Mouse (Mus musculus): ENCODE data around the gene Gm49325. TPM values are rescaled to one million over a fixed set of nuclear protein-coding genes. Genes with fewer than 3 reads are reported as not detected.

Gm49325 gene
- polyA plus RNA-seq, 1 experiment from 2014 or later, result not detected

DNA sequence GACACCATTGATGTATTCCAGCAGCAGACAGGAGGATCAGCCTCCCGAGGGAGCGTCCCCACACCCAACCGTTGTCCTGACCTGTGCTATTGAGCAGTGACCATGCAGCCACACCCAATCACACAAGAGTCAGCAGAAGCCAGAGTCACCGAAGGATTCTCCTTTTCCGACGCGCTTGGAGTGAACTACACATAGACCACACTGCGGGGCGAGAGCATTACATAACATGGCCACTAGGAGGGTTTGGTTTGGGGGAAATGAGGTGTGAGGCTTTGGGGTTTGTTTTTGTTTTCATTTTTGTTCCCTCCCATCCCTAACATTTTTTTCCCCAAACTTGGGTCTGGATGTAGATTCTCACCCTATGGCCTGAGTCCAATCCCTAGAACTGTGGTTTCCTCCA, 10.2 kb downstream of the Gm49325 start:
- no peak for ATAC-seq

GRCm38 (mm10) chr10:77616926-77617325, 10.9 kb downstream of the Gm49325 start:
- Histone ChIP-seq H3K27me3 (replicated peaks; ENCODE audit: control insufficient read depth, insufficient read depth, low read length) (no peaks in the 10 kb centered on the region), H3K9ac (ENCODE audit: low read depth, low read length) (no peak overlapping the region), H3K36me3 (ENCODE audit: control insufficient read depth, insufficient read depth, low read length) (peaks cover 37% of the 10 kb centered on the region), H3K4me3 (ENCODE audit: low read length) (no peak overlapping the region), H3K9me3 (ENCODE audit: control insufficient read depth, low read length) (no peaks in the 10 kb centered on the region), H3K4me1 (ENCODE audit: control insufficient read depth, insufficient read depth, low read depth, low read length) (peaks cover 4% of the 10 kb centered on the region; the same call in 1 of the 2 replicates), H3K27ac (ENCODE audit: low read depth, low read length) (no peak overlapping the region), H3K4me2 (ENCODE audit: low read length) (no peak overlapping the region)
- 96% methylated on average over 7 of the region's 7 CpGs for WGBS
- no peak for ATAC-seq

More for the DNA sequence above, 10.2 kb downstream of the Gm49325 start:
- 94% methylated on average over 9 of the region's 9 CpGs for WGBS
- H3K36me3 ChIP-seq (ENCODE audit: control insufficient read depth, insufficient read depth, low read length), result peaks cover 40% of the 10 kb centered on the region
- H3K9ac ChIP-seq (ENCODE audit: low read depth, low read length), result no peak overlapping the region
- H3K27me3 ChIP-seq (replicated peaks; ENCODE audit: control insufficient read depth, insufficient read depth, low read length), result no peaks in the 10 kb centered on the region
- H3K4me2 ChIP-seq (ENCODE audit: low read length), result no peak overlapping the region
- H3K4me1 ChIP-seq (ENCODE audit: control insufficient read depth, insufficient read depth, low read depth, low read length), result no peaks in the 10 kb centered on the region
- H3K27ac ChIP-seq (ENCODE audit: low read depth, low read length), result no peak overlapping the region
- H3K4me3 ChIP-seq (ENCODE audit: low read length), result no peak overlapping the region
- no peaks in the 10 kb centered on the region for H3K9me3 ChIP-seq (ENCODE audit: control insufficient read depth, low read length)

DNA sequence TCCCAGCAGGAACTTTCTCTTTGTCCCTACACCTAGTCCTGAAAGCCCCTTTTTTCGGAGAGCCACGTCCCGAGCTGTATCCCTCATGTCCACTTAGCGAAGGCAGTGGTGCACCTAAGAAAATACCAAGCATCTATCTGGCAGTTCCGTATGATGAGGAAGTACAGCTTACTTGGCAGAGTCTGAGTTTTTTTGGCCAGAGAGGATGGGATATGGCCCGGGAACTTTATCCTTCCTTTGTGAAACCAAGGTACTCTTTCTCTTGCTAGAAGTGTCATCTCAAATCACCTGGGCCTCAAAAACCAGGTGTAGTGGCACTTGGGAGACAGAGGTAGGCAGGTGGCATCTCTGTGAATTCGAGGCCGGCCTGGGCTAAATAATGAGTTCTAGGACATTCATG, 15.5 kb downstream of the Gm49325 start:
- Histone ChIP-seq H3K4me2 (ENCODE audit: low read length) (peak overlapping the region; percentile 79), H3K36me3 (ENCODE audit: control insufficient read depth, insufficient read depth, low read length) (peaks cover 18% of the 10 kb centered on the region), H3K27ac (ENCODE audit: low read depth, low read length) (peak overlapping the region; percentile 89), H3K9ac (ENCODE audit: low read depth, low read length) (peak overlapping the region; percentile 95), H3K27me3 (replicated peaks; ENCODE audit: control insufficient read depth, insufficient read depth, low read length) (no peaks in the 10 kb centered on the region), H3K9me3 (ENCODE audit: control insufficient read depth, low read length) (no peaks in the 10 kb centered on the region), H3K4me3 (ENCODE audit: low read length) (peak overlapping the region; percentile 96), H3K4me1 (ENCODE audit: control insufficient read depth, insufficient read depth, low read depth, low read length) (peaks cover 29% of the 10 kb centered on the region)
- ATAC-seq, result no peak
- 77% methylated on average over 8 of the region's 8 CpGs for WGBS

- H3K4me2 ChIP-seq (ENCODE audit: low read length), result peak within 1 kb of the TSS; percentile 79
- 1% methylated on average over 92 of the region's 96 CpGs for WGBS
- peak within 1 kb of the TSS; percentile 96 for H3K4me3 ChIP-seq (ENCODE audit: low read length)
- no peaks in the 10 kb centered on the region for H3K27me3 ChIP-seq (replicated peaks; ENCODE audit: control insufficient read depth, insufficient read depth, low read length)
- H3K36me3 ChIP-seq (ENCODE audit: control insufficient read depth, insufficient read depth, low read length), result peaks cover 11% of the 10 kb centered on the region
- peak; percentile 94 for ATAC-seq
- H3K27ac ChIP-seq (ENCODE audit: low read depth, low read length), result peak within 1 kb of the TSS; percentile 89
- H3K9ac ChIP-seq (ENCODE audit: low read depth, low read length), result peak within 1 kb of the TSS; percentile 95
- H3K4me1 ChIP-seq (ENCODE audit: control insufficient read depth, insufficient read depth, low read depth, low read length), result peaks cover 29% of the 10 kb centered on the region
- no peaks in the 10 kb centered on the region for H3K9me3 ChIP-seq (ENCODE audit: control insufficient read depth, low read length)
These were observed 16.3 kb downstream of the Gm49325 start, which contains the start of gene Ube2g2 for GRCm38 (mm10) chr10:77622055-77622988. Gene Ube2g2, plus strand, starts transcription at chr10:77622275.

DNA sequence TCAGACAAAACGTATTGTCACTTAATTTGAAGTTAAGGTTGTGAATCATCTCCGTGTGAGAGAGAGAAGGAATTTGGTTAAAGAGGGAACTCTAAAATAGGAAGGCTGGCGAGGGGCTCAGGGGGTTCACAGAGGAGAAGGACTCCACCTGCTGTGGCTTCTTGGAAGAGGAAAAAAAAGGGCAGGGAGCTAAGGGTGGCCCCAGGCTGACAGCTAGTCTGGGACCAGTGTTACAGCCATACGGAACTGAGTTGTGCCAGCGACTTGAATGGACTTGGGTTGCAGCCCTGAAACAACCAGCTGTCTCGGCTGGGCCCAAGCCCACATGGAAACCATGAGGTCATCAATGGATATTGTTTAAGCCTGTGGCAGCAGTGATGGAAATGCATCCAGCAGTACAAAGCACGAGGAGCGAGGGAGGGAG, 17.1 kb downstream of the Gm49325 start:
- H3K27ac ChIP-seq (ENCODE audit: low read depth, low read length), result peak overlapping the region; percentile 49
- WGBS, result 2% methylated on average over 8 of the region's 8 CpGs

GRCm38 (mm10) chr10:77623639-77624400, 17.8 kb downstream of the Gm49325 start:
- Histone ChIP-seq H3K4me3 (ENCODE audit: low read length) (peak overlapping the region; percentile 96; the same call in 1 of the 2 replicates), H3K4me2 (ENCODE audit: low read length) (peak overlapping the region; percentile 79), H3K9ac (ENCODE audit: low read depth, low read length) (no peak overlapping the region), H3K36me3 (ENCODE audit: control insufficient read depth, insufficient read depth, low read length) (no peaks in the 10 kb centered on the region), H3K27ac (ENCODE audit: low read depth, low read length) (no peak overlapping the region), H3K27me3 (replicated peaks; ENCODE audit: control insufficient read depth, insufficient read depth, low read length) (no peaks in the 10 kb centered on the region), H3K9me3 (ENCODE audit: control insufficient read depth, low read length) (no peaks in the 10 kb centered on the region), H3K4me1 (ENCODE audit: control insufficient read depth, insufficient read depth, low read depth, low read length) (peaks cover 29% of the 10 kb centered on the region)
- no peak for ATAC-seq
- WGBS, result 89% methylated on average over 10 of the region's 10 CpGs

More for the DNA sequence above, 17.1 kb downstream of the Gm49325 start:
- no peaks in the 10 kb centered on the region for H3K27me3 ChIP-seq (replicated peaks; ENCODE audit: control insufficient read depth, insufficient read depth, low read length)
- H3K9ac ChIP-seq (ENCODE audit: low read depth, low read length), result peak overlapping the region; percentile 95
- H3K36me3 ChIP-seq (ENCODE audit: control insufficient read depth, insufficient read depth, low read length), result peaks cover 4% of the 10 kb centered on the region
- peak overlapping the region; percentile 96 for H3K4me3 ChIP-seq (ENCODE audit: low read length)
- H3K9me3 ChIP-seq (ENCODE audit: control insufficient read depth, low read length), result no peaks in the 10 kb centered on the region
- peak; percentile 59 for ATAC-seq
- peaks cover 29% of the 10 kb centered on the region for H3K4me1 ChIP-seq (ENCODE audit: control insufficient read depth, insufficient read depth, low read depth, low read length)
- peak overlapping the region; percentile 79 for H3K4me2 ChIP-seq (ENCODE audit: low read length)

- H3K9ac ChIP-seq (ENCODE audit: low read depth, low read length), result no peak overlapping the region
- 62% methylated on average over 7 of the region's 7 CpGs for WGBS
- H3K9me3 ChIP-seq (ENCODE audit: control insufficient read depth, low read length), result no peaks in the 10 kb centered on the region
- H3K4me2 ChIP-seq (ENCODE audit: low read length), result no peak overlapping the region
- H3K4me3 ChIP-seq (ENCODE audit: low read length), result no peak overlapping the region
- H3K27me3 ChIP-seq (replicated peaks; ENCODE audit: control insufficient read depth, insufficient read depth, low read length), result no peaks in the 10 kb centered on the region
- H3K36me3 ChIP-seq (ENCODE audit: control insufficient read depth, insufficient read depth, low read length), result no peaks in the 10 kb centered on the region
- peaks cover 29% of the 10 kb centered on the region for H3K4me1 ChIP-seq (ENCODE audit: control insufficient read depth, insufficient read depth, low read depth, low read length)
- H3K27ac ChIP-seq (ENCODE audit: low read depth, low read length), result no peak overlapping the region
- ATAC-seq, result no peak
These were observed 18.6 kb downstream of the Gm49325 start for GRCm38 (mm10) chr10:77624570-77624995.

GRCm38 (mm10) chr10:77626036-77626435, 20.0 kb downstream of the Gm49325 start:
- Histone ChIP-seq H3K36me3 (ENCODE audit: control insufficient read depth, insufficient read depth, low read length) (no peaks in the 10 kb centered on the region; the same call in 1 of the 2 replicates), H3K9ac (ENCODE audit: low read depth, low read length) (no peak overlapping the region), H3K4me2 (ENCODE audit: low read length) (no peak overlapping the region), H3K27me3 (replicated peaks; ENCODE audit: control insufficient read depth, insufficient read depth, low read length) (no peaks in the 10 kb centered on the region), H3K4me3 (ENCODE audit: low read length) (no peak overlapping the region), H3K9me3 (ENCODE audit: control insufficient read depth, low read length) (no peaks in the 10 kb centered on the region), H3K27ac (ENCODE audit: low read depth, low read length) (no peak overlapping the region), H3K4me1 (ENCODE audit: control insufficient read depth, insufficient read depth, low read depth, low read length) (peaks cover 29% of the 10 kb centered on the region)
- 83% methylated on average over 7 of the region's 7 CpGs for WGBS
- ATAC-seq, result no peak

DNA sequence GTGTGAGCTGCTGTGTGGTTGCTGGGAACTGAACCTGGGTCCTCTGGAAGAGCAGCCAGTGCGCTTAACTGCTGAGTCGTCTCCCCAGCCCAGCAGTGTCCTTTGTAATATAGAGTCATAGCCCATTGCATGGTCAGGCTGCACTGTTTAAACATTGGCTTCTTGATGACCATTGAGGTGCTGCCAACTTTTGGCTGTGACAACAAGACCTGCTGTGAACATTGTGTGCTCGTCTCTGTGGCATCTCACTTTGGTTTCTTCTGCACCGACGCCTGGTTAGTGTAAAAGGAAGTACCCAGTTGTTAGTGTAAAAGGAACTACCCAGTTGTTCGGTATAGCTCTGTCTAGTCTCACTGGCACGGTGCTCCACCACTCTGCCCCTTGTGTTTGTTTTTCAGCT, 20.6 kb downstream of the Gm49325 start:
- Histone ChIP-seq H3K4me1 (ENCODE audit: control insufficient read depth, insufficient read depth, low read depth, low read length) (peaks cover 27% of the 10 kb centered on the region), H3K4me2 (ENCODE audit: low read length) (no peak overlapping the region), H3K9ac (ENCODE audit: low read depth, low read length) (no peak overlapping the region), H3K27ac (ENCODE audit: low read depth, low read length) (no peak overlapping the region), H3K27me3 (replicated peaks; ENCODE audit: control insufficient read depth, insufficient read depth, low read length) (no peaks in the 10 kb centered on the region), H3K36me3 (ENCODE audit: control insufficient read depth, insufficient read depth, low read length) (peaks cover 3% of the 10 kb centered on the region), H3K9me3 (ENCODE audit: control insufficient read depth, low read length) (no peaks in the 10 kb centered on the region), H3K4me3 (ENCODE audit: low read length) (no peak overlapping the region)
- 59% methylated on average over 7 of the region's 7 CpGs for WGBS
- no peak for ATAC-seq
